Mouse (Mus musculus): ENCODE results near the gene Prm1.

- no peak for TF ChIP-seq POLR2A (IDR thresholded peaks at IDR 0.05; ENCODE audit: low read depth, low read length)
- no peak for TF ChIP-seq CTCF (IDR thresholded peaks at IDR 0.05; ENCODE audit: borderline replicate concordance, insufficient read depth, low read length)
Observed at GRCm38 (mm10) chr16:10813726-10814125, 8.1 kb upstream of the Prm1 start.
